Mouse (Mus musculus) midbrain, postnatal 0 days (tissue): ENCODE measurements around the gene Dtx4. TPM values are rescaled to one million over a fixed set of nuclear protein-coding genes. Genes with fewer than 3 reads are reported as not detected.

ENCODE experiments used
- ATAC-seq: fragments of 200-750 bp; cut with Nextera tagmentation; 2 replicates; pipeline ENCODE4 v1.8.0; 2017; ENCODE audit warnings: moderate number of reproducible peaks, mild to moderate bottlenecking, moderate TSS enrichment, moderate library complexity; ENCODE audit not compliant: low FRiP score
- DNase-seq: peaks from one replicate; pipeline ENCODE4 v3.0.0-alpha.2; 2015; ENCODE audit warnings: low spot score
- H3K27ac ChIP-seq: fragments of 300-500 bp; sonication (generic); 2 replicates; pipeline ENCODE4 v1.5.1; 2014; ENCODE audit warnings: low read depth, mild to moderate bottlenecking, low read length, mixed read lengths
- H3K27me3 ChIP-seq: fragments of 300-500 bp; sonication (generic); 2 replicates; pipeline ENCODE4 v1.6.1; 2014; ENCODE audit warnings: low read length, control low read depth, mixed read lengths; ENCODE audit not compliant: insufficient read depth
- H3K36me3 ChIP-seq: fragments of 300-500 bp; sonication (generic); 2 replicates; pipeline ENCODE4 v1.6.1; 2014; ENCODE audit warnings: low read length, control low read depth, mixed read lengths; ENCODE audit not compliant: insufficient read depth
- H3K4me1 ChIP-seq: fragments of 300-500 bp; sonication (generic); 2 replicates; pipeline ENCODE4 v1.6.1; 2014; ENCODE audit warnings: mild to moderate bottlenecking, control low read depth, antibody characterized with exemption, low read length, mixed read lengths; ENCODE audit not compliant: insufficient read depth
- H3K4me2 ChIP-seq: fragments of 300-500 bp; sonication (generic); 2 replicates; pipeline ENCODE4 v1.6.1; 2014; ENCODE audit warnings: low read depth, mild to moderate bottlenecking, low read length, mixed read lengths; ENCODE audit not compliant: poor library complexity, severe bottlenecking
- H3K4me3 ChIP-seq: fragments of 300-500 bp; sonication (generic); 2 replicates; pipeline ENCODE4 v1.5.1; 2014; ENCODE audit warnings: low read depth, mild to moderate bottlenecking, low read length, moderate library complexity
- H3K9ac ChIP-seq: fragments of 300-500 bp; sonication (generic); replicated peaks from 2 replicates; pipeline ENCODE4 v1.6.1; 2014; ENCODE audit warnings: mild to moderate bottlenecking, low read length, moderate library complexity, mixed read lengths; ENCODE audit not compliant: poor library complexity, severe bottlenecking
- H3K9me3 ChIP-seq: fragments of 300-500 bp; sonication (generic); 2 replicates; pipeline ENCODE4 v1.6.1; 2016; ENCODE audit warnings: low read length, control low read depth
- CTCF ChIP-seq: IDR thresholded peaks from 2 replicates; pipeline ENCODE4 v1.5.1; 2016; ENCODE audit warnings: antibody characterized with exemption, mild to moderate bottlenecking
- WGBS: fragments of 180-500 bp; shearing (Covaris S2); extraction: QIAGEN DNeasy Blood & Tissue Kit; methylation state at CpG from one replicate; pipeline ENCODE4 v1.1.7; 2014; 5-methylcytosine and 5-hydroxymethylcytosine counted together
- polyA plus RNA-seq: library from polyadenylated mRNA; unstranded; fragments of >200 nt; fragmentation: Nextera tagmentation; extraction: Ambion mirVana; gene quantifications from 2 replicates; pipeline ENCODE4 v1.2.1, GENCODE M21; 2015
- total RNA-seq: library from RNA; depleted of rRNA; stranded (reverse); fragments of >200 nt; gene quantifications from 2 replicates; pipeline ENCODE4 v1.2.3, GENCODE M21; 2014

The Dtx4 gene
- total and polyA plus RNA-seq, 2 experiments from 2014 or later, result 26.3 to 57.5 TPM

DNA sequence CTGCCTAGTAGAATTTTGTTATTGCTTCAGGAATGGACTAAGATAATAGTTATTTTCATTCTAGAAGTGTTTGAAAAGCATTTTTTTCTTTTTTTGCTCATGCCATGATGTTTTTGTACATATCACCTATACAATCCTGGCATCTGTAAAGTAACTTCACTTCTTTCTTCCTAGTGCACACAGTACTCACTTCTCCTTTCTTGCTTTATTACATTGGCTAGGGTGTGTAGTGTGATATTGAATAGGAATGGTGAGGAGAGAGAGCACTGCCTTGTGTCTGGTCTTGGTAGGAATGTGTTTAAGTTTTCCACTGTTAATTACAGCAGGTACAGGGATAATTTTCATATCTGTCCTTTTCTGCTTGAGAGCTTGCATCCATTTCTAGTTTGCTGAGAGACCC lies 13.4 kb upstream of the Dtx4 start:
- no peak for TF ChIP-seq CTCF
- Histone ChIP-seq H3K4me2 (no peak overlapping the region), H3K27ac (no peak overlapping the region), H3K9ac (no peak overlapping the region), H3K4me1 (no peaks in the 10 kb centered on the region), H3K36me3 (no peaks in the 10 kb centered on the region), H3K9me3 (no peaks in the 10 kb centered on the region), H3K4me3 (no peak overlapping the region), H3K27me3 (no peaks in the 10 kb centered on the region)
- DNase-seq, result no peak
- no peak for ATAC-seq

DNA sequence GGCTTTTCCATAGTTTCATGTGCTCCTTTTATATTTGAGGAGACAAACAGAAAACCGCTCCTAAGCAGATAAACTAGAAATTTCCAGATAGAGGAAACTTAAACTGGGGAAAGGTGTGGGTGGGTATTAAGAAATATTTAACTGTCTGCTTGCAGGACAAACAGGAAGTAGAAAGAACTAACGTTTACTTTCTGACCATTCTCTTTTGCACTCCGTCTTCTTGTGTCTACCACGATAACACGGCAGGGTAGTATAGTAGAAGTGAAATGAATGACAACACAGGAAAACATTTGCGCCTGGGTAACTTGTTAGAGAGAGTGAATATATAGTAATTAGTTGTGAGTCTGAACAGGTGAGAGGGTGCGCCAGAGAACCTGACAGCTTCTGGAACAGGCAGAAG lies 1.5 kb upstream of the Dtx4 start:
- no peak for DNase-seq
- H3K4me1 ChIP-seq, result peaks cover 11% of the 10 kb centered on the region; the same call in 1 of the 2 replicates
- no peak overlapping the region for H3K4me3 ChIP-seq
- no peaks in the 10 kb centered on the region for H3K36me3 ChIP-seq
- ATAC-seq, result no peak
- 93% methylated on average over 7 of the region's 7 CpGs for WGBS
- no peak overlapping the region for H3K9ac ChIP-seq
- H3K27me3 ChIP-seq, result no peaks in the 10 kb centered on the region
- no peaks in the 10 kb centered on the region for H3K9me3 ChIP-seq
- H3K4me2 ChIP-seq, result no peak overlapping the region
- TF ChIP-seq CTCF, result no peak
- no peak overlapping the region for H3K27ac ChIP-seq

DNA sequence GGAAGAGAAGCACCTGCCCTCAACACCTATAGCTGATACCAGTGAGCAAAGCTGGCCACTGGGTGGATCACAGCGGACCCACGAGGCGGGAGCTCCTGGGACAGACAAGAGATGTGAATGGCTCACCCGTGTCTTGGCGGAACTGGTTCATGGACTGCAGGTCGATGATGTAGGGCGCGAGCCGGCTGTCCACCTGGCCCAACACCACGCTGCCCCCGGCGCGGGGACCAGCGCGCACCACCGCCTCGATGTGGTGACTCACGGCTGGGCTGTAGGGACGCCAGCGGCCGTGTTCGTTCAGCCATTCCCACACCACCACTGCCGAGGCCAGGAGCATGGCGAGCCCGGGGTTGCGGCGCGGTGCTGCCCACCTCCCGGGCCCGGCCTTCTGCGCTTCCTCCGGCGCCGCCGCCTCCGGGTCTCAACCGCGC lies 358 bp downstream of the Dtx4 start:
- peak; percentile 21 for TF ChIP-seq CTCF
- H3K4me3 ChIP-seq, result peak overlapping the region; percentile 99
- H3K4me2 ChIP-seq, result peak overlapping the region; percentile 87
- H3K9ac ChIP-seq, result peak overlapping the region; percentile 94
- DNase-seq (peak; percentile 27), ATAC-seq (peak; percentile 64)
- H3K9me3 ChIP-seq, result no peaks in the 10 kb centered on the region
- H3K4me1 ChIP-seq, result peaks cover 11% of the 10 kb centered on the region; the same call in 1 of the 2 replicates
- under 1% methylated on average over 33 of the region's 38 CpGs for WGBS
- no peaks in the 10 kb centered on the region for H3K27me3 ChIP-seq
- H3K36me3 ChIP-seq, result peaks cover 3% of the 10 kb centered on the region; the same call in 1 of the 2 replicates
- peak overlapping the region; percentile 95 for H3K27ac ChIP-seq

DNA sequence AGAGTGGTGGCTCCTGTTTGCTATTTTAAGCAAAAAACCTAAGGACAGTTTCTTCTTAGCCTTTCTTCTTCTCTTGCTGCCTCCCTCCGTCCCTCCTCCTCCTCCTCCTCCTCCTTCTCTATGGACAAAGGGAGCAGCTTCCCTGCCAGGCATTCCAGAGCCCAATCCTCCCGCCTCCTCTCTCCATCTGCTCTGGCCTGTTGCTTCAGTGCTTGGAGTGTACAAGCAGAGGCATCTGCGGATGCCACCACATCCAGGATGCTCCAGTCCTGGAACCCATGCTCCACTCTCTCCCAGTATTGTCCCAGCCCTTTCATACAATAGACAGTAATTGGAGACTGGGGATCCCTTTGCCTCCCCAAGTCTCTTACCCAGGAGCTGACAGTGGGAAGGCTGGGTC lies 1.1 kb downstream of the Dtx4 start:
- 0% methylated on average over 3 of the region's 3 CpGs for WGBS
- Histone ChIP-seq H3K36me3 (peaks cover 5% of the 10 kb centered on the region; the same call in 1 of the 2 replicates), H3K4me1 (peaks cover 11% of the 10 kb centered on the region; the same call in 1 of the 2 replicates), H3K4me3 (peak overlapping the region; percentile 99), H3K9ac (peak overlapping the region; percentile 94), H3K9me3 (no peaks in the 10 kb centered on the region), H3K4me2 (peak overlapping the region; percentile 87), H3K27ac (peak overlapping the region; percentile 95), H3K27me3 (no peaks in the 10 kb centered on the region)
- ATAC-seq, result no peak
- no peak for TF ChIP-seq CTCF
- DNase-seq, result peak; percentile 72

DNA sequence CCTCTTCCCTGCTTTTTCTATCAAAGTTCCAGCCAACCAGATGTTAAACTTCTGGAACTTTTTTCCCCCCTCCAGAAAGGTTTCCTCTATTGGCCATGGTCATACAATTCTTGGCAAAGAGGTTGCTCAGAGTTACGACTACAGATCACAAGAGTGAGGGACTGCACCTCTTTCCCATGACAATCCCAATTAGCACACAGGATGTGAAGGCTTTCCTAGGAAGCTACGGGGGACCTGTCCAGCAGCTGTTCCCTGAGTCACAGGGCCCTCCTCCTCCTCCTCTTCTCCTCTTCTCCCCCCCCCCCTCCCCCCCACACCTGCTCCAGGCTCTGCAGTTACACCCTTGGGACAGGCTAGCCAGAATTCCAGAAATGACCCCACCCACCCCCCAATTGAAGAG lies 1.8 kb downstream of the Dtx4 start:
- peak overlapping the region; percentile 99 for H3K4me3 ChIP-seq
- TF ChIP-seq CTCF, result no peak
- H3K4me2 ChIP-seq, result peak overlapping the region; percentile 87
- H3K9ac ChIP-seq, result peak overlapping the region; percentile 94
- no peaks in the 10 kb centered on the region for H3K9me3 ChIP-seq
- WGBS, result 6% methylated on average over 2 of the region's 2 CpGs
- no peaks in the 10 kb centered on the region for H3K27me3 ChIP-seq
- H3K4me1 ChIP-seq, result peaks cover 11% of the 10 kb centered on the region; the same call in 1 of the 2 replicates
- peak overlapping the region; percentile 95 for H3K27ac ChIP-seq
- DNase-seq (no peak), ATAC-seq (no peak)
- peaks cover 5% of the 10 kb centered on the region; the same call in 1 of the 2 replicates for H3K36me3 ChIP-seq

DNA sequence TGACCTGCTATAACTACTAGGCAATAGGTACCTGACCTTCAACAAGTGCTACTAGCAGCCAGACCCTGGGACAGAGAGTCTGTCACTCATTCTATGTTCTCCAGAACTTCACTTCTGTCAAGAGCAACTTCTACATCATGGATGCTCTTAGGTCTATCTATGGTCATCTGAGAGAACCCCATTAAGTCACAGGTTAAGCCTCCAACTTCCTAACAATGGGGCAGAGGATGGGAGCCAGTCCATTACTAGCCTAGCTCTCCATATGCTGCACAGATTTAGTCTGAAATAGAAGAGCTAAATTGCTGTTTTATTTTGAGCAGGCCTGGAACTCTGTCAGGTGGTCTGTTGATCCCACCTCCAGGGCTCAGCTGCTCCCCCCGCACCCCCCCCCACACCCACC lies 2.3 kb downstream of the Dtx4 start:
- no peak overlapping the region for H3K9ac ChIP-seq

More for the DNA sequence above, 2.3 kb downstream of the Dtx4 start:
- DNase-seq (no peak), ATAC-seq (no peak)
- no peaks in the 10 kb centered on the region for H3K27me3 ChIP-seq
- H3K4me3 ChIP-seq, result peak overlapping the region; percentile 99
- peaks cover 5% of the 10 kb centered on the region; the same call in 1 of the 2 replicates for H3K36me3 ChIP-seq
- no peaks in the 10 kb centered on the region for H3K9me3 ChIP-seq
- peak overlapping the region; percentile 8; the same call in 1 of the 2 replicates for H3K27ac ChIP-seq
- WGBS, result 23% methylated on average over 1 of the region's 1 CpGs
- peak overlapping the region; percentile 87 for H3K4me2 ChIP-seq
- peaks cover 11% of the 10 kb centered on the region; the same call in 1 of the 2 replicates for H3K4me1 ChIP-seq
- no peak for TF ChIP-seq CTCF
